ENCODE assay signal across 8 mouse cellular contexts in genomic region chr2:144550529-144550928, GRCm38 (mm10). TPM values are rescaled to one million over a fixed set of nuclear protein-coding genes. Genes with fewer than 3 reads are reported as not detected.
DNase-seq lines count a peak whose midpoint lies in the region; ATAC-seq and TF ChIP-seq lines count a peak whose summit lies in the region.

Gene Rbbp9 (minus strand): TSS chr2:144550869.

- H3K4me3 ChIP-seq in CH12.LX (replicated peaks in 1 of 3; ENCODE audit: low read depth in 2 of 3, low read length in 2 of 3, poor library complexity in 1 of 3), result no peak within 1 kb of the TSS
- H3K4me3 ChIP-seq in forebrain, embryonic 11.5 days (ENCODE audit: low read depth, low read length), result peak within 1 kb of the TSS; percentile 68
- peak within 1 kb of the TSS; percentile 76 for H3K4me3 ChIP-seq in heart, embryonic 15.5 days
- H3K4me3 ChIP-seq in liver, adult 2 months (ENCODE audit: insufficient read depth, low read depth, low read length), result peak within 1 kb of the TSS; percentile 98
- H3K4me3 ChIP-seq in stomach, embryonic 14.5 days (ENCODE audit: low read depth, low read length), result peak within 1 kb of the TSS; percentile 72

- TF ChIP-seq CTCF in CH12.LX (conservative IDR thresholded peaks at IDR 0.05 in 1 of 2, IDR thresholded peaks at IDR 0.05 in 1 of 2; ENCODE audit: low read depth in 2 of 2, low read length in 2 of 2), result no peak
- no peak for TF ChIP-seq CTCF in liver, adult 2 months (IDR thresholded peaks at IDR 0.05; ENCODE audit: low read depth, low read length)

- TF ChIP-seq RAD21 in CH12.LX (IDR thresholded peaks at IDR 0.05; ENCODE audit: low read depth, low read length), result no peak

- H3K27me3 ChIP-seq in CH12.LX (replicated peaks), result no peaks in the 10 kb centered on the region
- no peaks in the 10 kb centered on the region for H3K27me3 ChIP-seq in forebrain, embryonic 11.5 days (ENCODE audit: control insufficient read depth, insufficient read depth, low read length)
- H3K27me3 ChIP-seq in heart, embryonic 15.5 days, result no peaks in the 10 kb centered on the region
- no peaks in the 10 kb centered on the region for H3K27me3 ChIP-seq in liver, adult 2 months (ENCODE audit: control insufficient read depth, insufficient read depth, low read length)
- no peaks in the 10 kb centered on the region for H3K27me3 ChIP-seq in stomach, embryonic 14.5 days (ENCODE audit: control insufficient read depth, insufficient read depth, low read length)

- ATAC-seq in forebrain, embryonic 11.5 days (replicated peaks; ENCODE audit: low FRiP score), result peak; percentile 97
- peak; percentile 83 for ATAC-seq in heart, embryonic 15.5 days (replicated peaks; ENCODE audit: insufficient number of reproducible peaks, insufficient read depth, low FRiP score, low read depth)
- ATAC-seq in monocyte, adult 5-6 weeks (replicated peaks; ENCODE audit: insufficient number of reproducible peaks, low FRiP score, low TSS enrichment, poor library complexity, severe bottlenecking), result peak; percentile 80
- peak; percentile 91 for ATAC-seq in stomach, embryonic 14.5 days (ENCODE audit: insufficient number of reproducible peaks, insufficient read depth, low FRiP score, low read depth)

- no peak within 1 kb of the TSS for H3K9ac ChIP-seq in CH12.LX (ENCODE audit: insufficient read depth, low read depth)
- peak within 1 kb of the TSS; percentile 80 for H3K9ac ChIP-seq in forebrain, embryonic 11.5 days (ENCODE audit: low read length)
- H3K9ac ChIP-seq in heart, embryonic 15.5 days, result peak within 1 kb of the TSS; percentile 77
- peak within 1 kb of the TSS; percentile 91 for H3K9ac ChIP-seq in liver, adult 2 months (ENCODE audit: low read depth, low read length)
- peak within 1 kb of the TSS; percentile 71 for H3K9ac ChIP-seq in stomach, embryonic 14.5 days (replicated peaks; ENCODE audit: low read depth, low read length)

- WGBS in forebrain, embryonic 11.5 days, result under 1% methylated on average over 17 of the region's 17 CpGs
- under 1% methylated on average over 17 of the region's 17 CpGs for WGBS in heart, embryonic 15.5 days
- under 1% methylated on average over 17 of the region's 17 CpGs for WGBS in liver, adult 2 months
- WGBS in stomach, embryonic 14.5 days, result under 1% methylated on average over 17 of the region's 17 CpGs

- peaks cover 7 to 23% of the 10 kb centered on the region in 2 experiments for H3K4me1 ChIP-seq in CH12.LX (ENCODE audit: control insufficient read depth in 1 of 2, insufficient read depth in 2 of 2)
- no peaks in the 10 kb centered on the region for H3K4me1 ChIP-seq in forebrain, embryonic 11.5 days (replicated peaks; ENCODE audit: control insufficient read depth, insufficient read depth, low read length)
- H3K4me1 ChIP-seq in heart, embryonic 15.5 days (replicated peaks), result peaks cover 13% of the 10 kb centered on the region
- peaks cover 5% of the 10 kb centered on the region for H3K4me1 ChIP-seq in liver, adult 2 months (ENCODE audit: control insufficient read depth, insufficient read depth, low read length)
- H3K4me1 ChIP-seq in stomach, embryonic 14.5 days (ENCODE audit: control insufficient read depth, insufficient read depth, low read length), result peaks cover 3% of the 10 kb centered on the region; the same call in 1 of the 2 replicates

- no peaks in the 10 kb centered on the region for H3K36me3 ChIP-seq in CH12.LX (replicated peaks in 1 of 2; ENCODE audit: control insufficient read depth in 1 of 2, insufficient read depth in 1 of 2, low read length in 1 of 2)
- no peaks in the 10 kb centered on the region; the same call in 1 of the 2 replicates for H3K36me3 ChIP-seq in forebrain, embryonic 11.5 days (ENCODE audit: control insufficient read depth, insufficient read depth, low read length)
- peaks cover 8% of the 10 kb centered on the region; the same call in 1 of the 2 replicates for H3K36me3 ChIP-seq in heart, embryonic 15.5 days
- 0 out of 2 replicates have a peak, but pooled peaks cover 4% of the 10 kb centered on the region for H3K36me3 ChIP-seq in liver, adult 2 months (ENCODE audit: control insufficient read depth, insufficient read depth, low read length)
- peaks cover 18% of the 10 kb centered on the region for H3K36me3 ChIP-seq in stomach, embryonic 14.5 days (ENCODE audit: control insufficient read depth, insufficient read depth, low read length)

- no peak for TF ChIP-seq POLR2A in CH12.LX (IDR thresholded peaks at IDR 0.05; ENCODE audit: low read depth, low read length)
- 0 out of 2 replicates have a peak, but pooled peaks have one; percentile 24 for TF ChIP-seq POLR2A in liver, adult 2 months (IDR thresholded peaks at IDR 0.05; ENCODE audit: extremely low read depth, insufficient read depth, low read length)

- no peak for DNase-seq in CH12.LX (ENCODE audit: extremely low read depth)
- peak; percentile 40 for DNase-seq in c-Kit-positive CD71-positive TER-119-negative erythroid progenitor cells, embryonic 14.5 days (ENCODE audit: low read depth)
- peak; percentile 86 for DNase-seq in forebrain, embryonic 11.5 days (ENCODE audit: low spot score)
- peak; percentile 74 for DNase-seq in kidney, postnatal 10 days
- peak; percentile 78 for DNase-seq in liver, adult 2 months (ENCODE audit: extremely low read depth, low read depth, low spot score)

- H3K9me3 ChIP-seq in CH12.LX (replicated peaks; ENCODE audit: low read length), result no peaks in the 10 kb centered on the region
- H3K9me3 ChIP-seq in forebrain, embryonic 11.5 days (ENCODE audit: control insufficient read depth, low read length), result no peaks in the 10 kb centered on the region
- H3K9me3 ChIP-seq in heart, embryonic 15.5 days (replicated peaks), result no peaks in the 10 kb centered on the region
- no peaks in the 10 kb centered on the region for H3K9me3 ChIP-seq in stomach, embryonic 14.5 days (ENCODE audit: control insufficient read depth, low read depth, low read length)

- H3K4me2 ChIP-seq in CH12.LX (ENCODE audit: insufficient read depth, low read depth, poor library complexity, severe bottlenecking), result no peak within 1 kb of the TSS
- H3K4me2 ChIP-seq in forebrain, embryonic 11.5 days (ENCODE audit: low read depth, low read length, severe bottlenecking), result peak within 1 kb of the TSS; percentile 64
- peak within 1 kb of the TSS; percentile 57 for H3K4me2 ChIP-seq in heart, embryonic 15.5 days
- peak within 1 kb of the TSS; percentile 68 for H3K4me2 ChIP-seq in stomach, embryonic 14.5 days (replicated peaks; ENCODE audit: low read depth, low read length)

- H3K27ac ChIP-seq in CH12.LX (ENCODE audit: insufficient read depth, low read depth), result no peak within 1 kb of the TSS
- H3K27ac ChIP-seq in forebrain, embryonic 11.5 days (ENCODE audit: low read depth, low read length), result no peak within 1 kb of the TSS
- peak within 1 kb of the TSS; percentile 74 for H3K27ac ChIP-seq in heart, embryonic 15.5 days
- peak within 1 kb of the TSS; percentile 47 for H3K27ac ChIP-seq in liver, adult 2 months (replicated peaks; ENCODE audit: insufficient read depth, low read depth, low read length)
- H3K27ac ChIP-seq in stomach, embryonic 14.5 days (ENCODE audit: low read length), result peak within 1 kb of the TSS; percentile 83; the same call in 1 of the 2 replicates

- TF ChIP-seq EP300 in CH12.LX (IDR thresholded peaks at IDR 0.05; ENCODE audit: low read length), result no peak

- dilution Hi-C loops in CH12.LX (cut with MboI; ENCODE audit: extremely low pct_ligation_motif_present, extremely low pct_unique_long_range_greater_than_20kb, low sequenced_read_pairs), result no loop called here

- in situ Hi-C loops in CH12.LX (cut with MboI; ENCODE audit: low pct_ligation_motif_present, low pct_unique_long_range_greater_than_20kb, low sequenced_read_pairs), result no loop called here

- H3K79me2 ChIP-seq in CH12.LX (replicated peaks; ENCODE audit: control insufficient read depth, extremely low read depth, insufficient read depth, poor library complexity, severe bottlenecking), result no peaks in the 10 kb centered on the region
- no peaks in the 10 kb centered on the region for H3K79me2 ChIP-seq in liver, adult 2 months (ENCODE audit: control insufficient read depth, insufficient read depth, low read length)

TF ChIP-seq in CH12.LX, 34 proteins besides CTCF, POLR2A, EP300 and RAD21:
- TF ChIP-seq MAZ (IDR thresholded peaks at IDR 0.05; ENCODE audit: low read depth, low read length) (no peak), ETS1 (conservative IDR thresholded peaks at IDR 0.05; ENCODE audit: low read depth, low read length) (no peak), HCFC1 (IDR thresholded peaks at IDR 0.05; ENCODE audit: low read depth, low read length) (peak; percentile 49)

RNA-seq across cellular contexts. Expression of gene Rbbp9, which starts in this region (rescaled TPM):
- 0.13 and 0.17 TPM in 2 replicates for total RNA-seq in CH12.LX (2012; rRNA removed)
- total RNA-seq in CH12.LX (2014; rRNA removed), result 0.42 and 0.57 TPM in 2 replicates
- polyA plus RNA-seq in CH12.LX (2012; ENCODE audit: insufficient read length, low read depth), result 0.11 and 0.14 TPM in 2 replicates
- 63.1 and 65.0 TPM in 2 replicates for polyA plus RNA-seq in forebrain, embryonic 11.5 days (2014; fragmentation: Nextera tagmentation; extraction: Ambion mirVana)
- 43.2 and 48.1 TPM in 2 replicates for polyA plus RNA-seq in heart, embryonic 15.5 days (2015; fragmentation: Nextera tagmentation; extraction: Ambion mirVana)
- total RNA-seq in liver, adult 2 months (2014; rRNA removed), result 16.1 and 17.1 TPM in 2 replicates
- polyA plus RNA-seq in liver, adult 2 months (2012; rRNA removed), result 7.1 and 9.2 TPM in 2 replicates
- total RNA-seq in monocyte, adult 5-6 weeks (2017), result 6.2 to 7.9 TPM (median 6.5 TPM) in 3 replicates
- 72.4 and 75.4 TPM in 2 replicates for polyA plus RNA-seq in stomach, embryonic 14.5 days (2014; fragmentation: Nextera tagmentation; extraction: Ambion mirVana)

Comparison
In these comparisons a context has a peak if more than half of its experiments do, and no peak if none do; other contexts are left out.
1. H3K27ac ChIP-seq: peak in heart, embryonic 15.5 days (single experiment), liver, adult 2 months (single experiment) and stomach, embryonic 14.5 days (single experiment); none in CH12.LX (single experiment) and forebrain, embryonic 11.5 days (single experiment).
2. H3K4me3 ChIP-seq: peak in forebrain, embryonic 11.5 days (single experiment), heart, embryonic 15.5 days (single experiment), liver, adult 2 months (single experiment) and stomach, embryonic 14.5 days (single experiment); none in CH12.LX (0 of 3).
3. Peak in every context shown above with its lines, with median percentiles within 50 percentile points of each other: ATAC-seq.